Mouse (Mus musculus) lung, adult 2 months (tissue): ENCODE measurements around the gene Gpr146.

ENCODE experiments used
- CTCF ChIP-seq: fragments of 200-500 bp; IDR thresholded peaks from 2 replicates; pipeline ENCODE4 v1.5.1; 2011; ENCODE audit warnings: mild to moderate bottlenecking, low read length, control low read depth; ENCODE audit not compliant: insufficient read depth
- POLR2A ChIP-seq: fragments of 200-500 bp; IDR thresholded peaks from 2 replicates; pipeline ENCODE4 v1.6.1; 2011; ENCODE audit warnings: low read depth, mild to moderate bottlenecking, control low read depth, low read length, borderline replicate concordance; ENCODE audit errors: extremely low read depth

GRCm38 (mm10) chr5:139353946-139354345, 23.6 kb upstream of the Gpr146 start:
- TF ChIP-seq CTCF, result no peak
- TF ChIP-seq POLR2A, result no peak
